Mouse (Mus musculus): ENCODE data around the gene Taar7f. TPM values are rescaled to one million over a fixed set of nuclear protein-coding genes. Genes with fewer than 3 reads are reported as not detected.
"Not testable (repeated sequence)": the region's sequence is repeated elsewhere in the genome, so short reads cannot be mapped to it uniquely, and the experiment has no call there.

The Taar7f gene
- polyA plus RNA-seq, 1 experiment from 2014 or later = not detected

DNA sequence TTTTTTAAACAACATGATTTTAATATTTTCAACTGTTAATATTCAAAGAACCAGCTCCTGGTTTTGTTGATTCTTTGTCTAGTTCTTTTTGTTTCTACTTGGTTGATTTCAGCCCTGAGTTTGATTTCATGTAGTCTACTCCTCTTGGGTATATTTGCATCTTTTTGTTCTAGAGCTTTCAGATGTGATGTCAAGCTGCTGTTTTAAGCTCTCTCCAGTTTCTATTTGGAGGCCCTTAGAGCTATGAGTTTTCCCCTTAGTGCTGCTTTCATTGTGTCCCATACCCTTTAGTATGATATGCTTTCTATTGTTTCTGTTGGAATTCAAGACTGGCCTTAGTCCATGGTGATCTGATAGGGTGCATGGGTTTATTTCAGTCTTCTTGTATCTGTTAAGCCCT lies 18.0 kb upstream of the Taar7f start:
- no peaks in the 10 kb centered on the region for H3K27me3 ChIP-seq (ENCODE audit: control insufficient read depth, insufficient read depth, low read length)
- H3K4me1 ChIP-seq (replicated peaks; ENCODE audit: control insufficient read depth, insufficient read depth) = no peaks in the 10 kb centered on the region
- no peak overlapping the region for H3K4me3 ChIP-seq (ENCODE audit: low read depth, low read length)
- no peak overlapping the region for H3K4me2 ChIP-seq (replicated peaks; ENCODE audit: low read depth)
- no peak overlapping the region for H3K9ac ChIP-seq (ENCODE audit: low read length)
- H3K9me3 ChIP-seq (ENCODE audit: control insufficient read depth, low read length) = no peaks in the 10 kb centered on the region
- no peak overlapping the region for H3K27ac ChIP-seq (replicated peaks)
- TF ChIP-seq CTCF (IDR thresholded peaks at IDR 0.05; ENCODE audit: low read depth) = no peak
- no peak for TF ChIP-seq EP300 (optimal IDR thresholded peaks at IDR 0.05)
- no peaks in the 10 kb centered on the region for H3K36me3 ChIP-seq (ENCODE audit: control insufficient read depth, insufficient read depth, low read length)
- ATAC-seq (ENCODE audit: low FRiP score, low TSS enrichment) (no peak), DNase-seq (ENCODE audit: low spot score) (no peak)

DNA sequence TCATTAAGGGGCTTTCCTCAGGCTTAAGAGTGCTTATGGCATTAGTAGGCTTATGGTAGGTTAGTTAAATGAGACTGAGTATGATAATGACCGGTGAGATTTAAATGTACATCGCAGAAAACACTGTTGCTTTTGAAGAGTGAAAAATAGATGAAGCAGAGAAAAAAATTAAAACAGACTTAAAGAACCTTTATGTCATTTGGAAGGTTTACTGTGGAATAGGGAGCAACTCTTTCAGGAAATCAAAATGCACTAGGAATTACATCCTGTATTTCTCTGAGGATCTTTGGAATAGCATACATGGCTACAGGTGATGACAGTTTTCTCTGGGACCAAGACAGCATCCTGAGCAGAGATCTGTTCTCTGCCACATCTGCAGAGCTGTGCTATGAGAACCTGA lies 12.0 kb upstream of the Taar7f start, which contains the start of gene Taar7e:
Gene Taar7e, plus strand, starts transcription at position 301 of the 400 bp plus-strand sequence.
- no peak within 1 kb of the TSS for H3K4me3 ChIP-seq (ENCODE audit: low read depth, low read length)
- DNase-seq (ENCODE audit: low spot score) = no peak
- 91% methylated on average over 2 of the region's 2 CpGs for WGBS
- no peaks in the 10 kb centered on the region for H3K4me1 ChIP-seq (replicated peaks; ENCODE audit: control insufficient read depth, insufficient read depth)
- H3K36me3 ChIP-seq (ENCODE audit: control insufficient read depth, insufficient read depth, low read length) = no peaks in the 10 kb centered on the region
- no peak within 1 kb of the TSS for H3K4me2 ChIP-seq (replicated peaks; ENCODE audit: low read depth)
- H3K27ac ChIP-seq (replicated peaks) = no peak within 1 kb of the TSS
- TF ChIP-seq CTCF (IDR thresholded peaks at IDR 0.05; ENCODE audit: low read depth) (no peak), EP300 (optimal IDR thresholded peaks at IDR 0.05) (no peak)
- no peak within 1 kb of the TSS for H3K9ac ChIP-seq (ENCODE audit: low read length)
- H3K27me3 ChIP-seq (ENCODE audit: control insufficient read depth, insufficient read depth, low read length) = no peaks in the 10 kb centered on the region
- H3K9me3 ChIP-seq (ENCODE audit: control insufficient read depth, low read length) = no peaks in the 10 kb centered on the region
- ATAC-seq (ENCODE audit: low FRiP score, low TSS enrichment) = no peak

DNA sequence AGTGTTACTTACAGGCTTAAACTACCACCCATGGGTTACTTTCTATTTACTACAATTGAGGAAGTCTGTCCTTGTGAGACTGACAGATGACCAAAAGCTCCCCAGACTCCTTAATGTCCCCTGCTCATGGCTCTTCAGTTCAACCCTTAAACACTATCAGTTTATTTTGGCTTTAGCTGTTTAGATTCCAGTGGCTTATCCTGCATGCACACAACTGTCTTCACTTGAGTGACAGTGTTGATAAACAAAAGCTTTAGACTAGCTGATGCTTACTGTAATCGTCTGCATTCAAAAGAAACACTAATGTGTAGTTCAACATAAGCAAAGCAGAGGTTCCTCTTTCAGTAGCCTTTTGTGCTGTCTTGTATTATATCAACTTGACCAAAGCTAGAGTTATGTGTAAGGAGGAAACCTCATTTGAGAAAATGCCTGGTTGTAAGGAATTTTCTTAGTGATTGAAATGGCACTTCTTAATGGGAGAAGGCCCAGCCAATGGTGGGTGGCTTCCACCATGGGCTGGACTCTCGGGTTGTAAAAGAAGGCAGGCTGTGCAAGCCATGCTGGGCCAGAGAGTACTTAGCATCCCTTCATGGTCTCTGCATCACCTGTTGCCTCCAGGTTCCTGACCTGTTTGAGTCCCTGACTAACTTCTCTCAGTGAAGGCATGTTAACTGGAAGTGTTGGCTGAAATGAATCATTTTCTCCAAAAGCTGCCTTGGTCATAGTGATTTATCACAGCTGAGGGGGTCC lies 9.0 kb upstream of the Taar7f start:
- Histone ChIP-seq H3K9me3 (ENCODE audit: control insufficient read depth, low read length) (no peaks in the 10 kb centered on the region), H3K4me2 (replicated peaks; ENCODE audit: low read depth) (no peak overlapping the region), H3K27me3 (ENCODE audit: control insufficient read depth, insufficient read depth, low read length) (no peaks in the 10 kb centered on the region), H3K4me3 (ENCODE audit: low read depth, low read length) (no peak overlapping the region), H3K36me3 (ENCODE audit: control insufficient read depth, insufficient read depth, low read length) (no peaks in the 10 kb centered on the region), H3K9ac (ENCODE audit: low read length) (no peak overlapping the region), H3K4me1 (replicated peaks; ENCODE audit: control insufficient read depth, insufficient read depth) (no peaks in the 10 kb centered on the region), H3K27ac (replicated peaks) (no peak overlapping the region)
- no peak for ATAC-seq (ENCODE audit: low FRiP score, low TSS enrichment)
- DNase-seq (ENCODE audit: low spot score) = no peak
- TF ChIP-seq EP300 (optimal IDR thresholded peaks at IDR 0.05) (no peak), CTCF (IDR thresholded peaks at IDR 0.05; ENCODE audit: low read depth) (no peak)
- WGBS = 46% methylated on average over 2 of the region's 2 CpGs

DNA sequence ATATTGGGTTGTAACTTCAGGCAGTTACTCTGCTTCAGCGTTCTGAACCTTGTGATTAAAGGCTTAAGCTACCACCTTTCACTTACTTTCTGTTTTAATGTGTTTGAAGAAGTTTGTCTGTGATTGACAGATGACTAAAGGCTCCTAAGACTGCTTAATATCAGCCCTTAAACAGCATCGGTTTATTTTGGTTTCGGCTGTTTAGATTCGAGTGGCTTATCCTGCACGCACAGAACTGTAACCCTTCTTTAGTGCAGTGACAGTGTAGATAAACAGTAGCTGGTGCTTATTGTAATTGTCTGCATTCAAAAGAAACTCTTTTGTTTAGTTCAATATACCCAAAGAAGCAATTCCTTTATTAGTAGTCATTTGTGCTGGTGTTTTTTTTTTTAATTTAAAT lies 2.7 kb downstream of the Taar7f start:
- 38% methylated on average over 5 of the region's 5 CpGs for WGBS
- Histone ChIP-seq H3K27ac (replicated peaks) (no peak overlapping the region), H3K4me2 (replicated peaks; ENCODE audit: low read depth) (no peak overlapping the region), H3K9ac (ENCODE audit: low read length) (no peak overlapping the region), H3K36me3 (ENCODE audit: control insufficient read depth, insufficient read depth, low read length) (no peaks in the 10 kb centered on the region), H3K4me1 (replicated peaks; ENCODE audit: control insufficient read depth, insufficient read depth) (no peaks in the 10 kb centered on the region), H3K4me3 (ENCODE audit: low read depth, low read length) (no peak overlapping the region), H3K9me3 (ENCODE audit: control insufficient read depth, low read length) (no peaks in the 10 kb centered on the region), H3K27me3 (ENCODE audit: control insufficient read depth, insufficient read depth, low read length) (no peaks in the 10 kb centered on the region)
- ATAC-seq (ENCODE audit: low FRiP score, low TSS enrichment) = no peak
- no peak for DNase-seq (ENCODE audit: low spot score)
- TF ChIP-seq EP300 (optimal IDR thresholded peaks at IDR 0.05) (no peak), CTCF (IDR thresholded peaks at IDR 0.05; ENCODE audit: low read depth) (no peak)

DNA sequence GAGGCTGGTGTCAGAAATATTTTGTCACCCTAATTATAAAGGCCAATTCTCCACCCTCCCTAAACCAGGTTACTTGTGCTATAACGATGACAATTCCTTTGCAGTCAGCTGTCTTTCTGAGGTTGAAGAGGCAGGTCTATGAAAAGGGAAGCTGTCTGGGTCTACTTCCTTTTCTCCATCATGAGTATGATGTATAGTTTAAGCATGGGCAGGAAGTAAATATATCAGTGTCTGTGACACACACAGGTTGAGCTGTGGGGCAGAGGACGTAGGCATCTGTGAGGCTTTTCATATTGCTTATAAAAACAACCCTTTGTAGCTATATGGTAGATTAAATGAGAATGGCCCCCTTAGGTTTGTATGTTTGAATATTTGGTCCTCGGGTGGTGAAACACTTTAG lies 9.7 kb downstream of the Taar7f start:
- TF ChIP-seq CTCF (IDR thresholded peaks at IDR 0.05; ENCODE audit: low read depth) (no peak), EP300 (optimal IDR thresholded peaks at IDR 0.05) (no peak)
- WGBS = 82% methylated on average over 3 of the region's 3 CpGs
- H3K4me3 ChIP-seq (ENCODE audit: low read depth, low read length) = no peak overlapping the region
- DNase-seq (ENCODE audit: low spot score) (no peak), ATAC-seq (ENCODE audit: low FRiP score, low TSS enrichment) (no peak)
- no peaks in the 10 kb centered on the region for H3K9me3 ChIP-seq (ENCODE audit: control insufficient read depth, low read length)
- no peak overlapping the region for H3K4me2 ChIP-seq (replicated peaks; ENCODE audit: low read depth)
- H3K9ac ChIP-seq (ENCODE audit: low read length) = no peak overlapping the region
- no peaks in the 10 kb centered on the region for H3K36me3 ChIP-seq (ENCODE audit: control insufficient read depth, insufficient read depth, low read length)
- H3K27me3 ChIP-seq (ENCODE audit: control insufficient read depth, insufficient read depth, low read length) = no peaks in the 10 kb centered on the region
- H3K27ac ChIP-seq (replicated peaks) = no peak overlapping the region
- no peaks in the 10 kb centered on the region for H3K4me1 ChIP-seq (replicated peaks; ENCODE audit: control insufficient read depth, insufficient read depth)

DNA sequence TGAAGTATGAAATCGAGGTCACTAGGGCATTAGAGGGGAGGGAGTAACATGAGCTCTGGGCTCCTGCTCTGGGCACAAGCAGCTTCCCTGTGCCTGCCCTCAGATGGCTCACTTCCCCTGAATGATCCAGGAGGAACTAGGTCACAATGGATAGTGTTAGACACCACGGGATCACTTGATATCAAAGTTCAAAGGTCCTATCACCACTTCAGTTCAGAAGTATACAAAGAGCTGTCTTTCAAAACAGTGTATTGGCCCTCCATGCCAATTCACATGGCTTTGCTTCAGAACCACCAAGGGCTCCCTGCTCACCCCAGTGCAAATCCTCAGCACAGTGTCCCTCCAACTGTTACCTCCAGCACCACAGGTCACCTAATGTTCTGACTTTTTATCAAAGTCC lies 25.4 kb downstream of the Taar7f start:
- H3K4me3 ChIP-seq (ENCODE audit: low read depth, low read length); DNase-seq (ENCODE audit: low spot score); H3K36me3 ChIP-seq (ENCODE audit: control insufficient read depth, insufficient read depth, low read length); H3K4me2 ChIP-seq (replicated peaks; ENCODE audit: low read depth); H3K4me1 ChIP-seq (replicated peaks; ENCODE audit: control insufficient read depth, insufficient read depth); H3K9me3 ChIP-seq (ENCODE audit: control insufficient read depth, low read length); H3K27me3 ChIP-seq (ENCODE audit: control insufficient read depth, insufficient read depth, low read length); H3K9ac ChIP-seq (ENCODE audit: low read length); H3K27ac ChIP-seq (replicated peaks); ATAC-seq (ENCODE audit: low FRiP score, low TSS enrichment): not testable (repeated sequence)
- 22% methylated on average over 2 of the region's 2 CpGs for WGBS

DNA sequence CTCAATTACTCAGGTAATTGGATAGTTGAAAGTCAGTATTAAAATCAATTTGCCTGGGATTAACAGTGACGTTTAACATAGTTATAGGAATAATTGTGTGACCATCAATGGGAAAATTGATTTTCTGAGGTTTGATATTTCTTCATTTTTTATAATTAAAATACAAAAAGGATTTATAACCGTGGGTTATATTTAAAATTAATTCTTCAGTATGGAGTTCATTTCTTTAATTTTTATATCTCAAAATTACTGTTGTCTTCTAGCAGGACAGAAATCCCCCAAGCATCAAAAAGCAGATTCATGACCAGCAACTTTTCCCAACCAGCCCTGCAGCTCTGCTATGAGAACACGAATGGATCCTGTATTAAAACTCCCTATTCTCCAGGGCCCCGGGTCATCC lies 26.9 kb downstream of the Taar7f start, which contains the start of gene Taar8a:
Gene Taar8a, plus strand, starts transcription at position 301 of the 400 bp plus-strand sequence.
- not testable (repeated sequence) for H3K9ac ChIP-seq (ENCODE audit: low read length); H3K4me2 ChIP-seq (replicated peaks; ENCODE audit: low read depth); H3K27ac ChIP-seq (replicated peaks); H3K36me3 ChIP-seq (ENCODE audit: control insufficient read depth, insufficient read depth, low read length); H3K27me3 ChIP-seq (ENCODE audit: control insufficient read depth, insufficient read depth, low read length); H3K4me3 ChIP-seq (ENCODE audit: low read depth, low read length); DNase-seq (ENCODE audit: low spot score); H3K4me1 ChIP-seq (replicated peaks; ENCODE audit: control insufficient read depth, insufficient read depth); ATAC-seq (ENCODE audit: low FRiP score, low TSS enrichment); H3K9me3 ChIP-seq (ENCODE audit: control insufficient read depth, low read length)
- 88% methylated on average over 2 of the region's 4 CpGs for WGBS

Measured in stomach, postnatal 0 days (tissue).